Mouse (Mus musculus) layer of hippocampus, adult 9-11 months (tissue): ENCODE data around the gene Ccm2l.

Source experiments
- DNase-seq: peaks from one replicate; pipeline ENCODE4 v3.0.0; 2022

Ccm2l gene

GRCm38 (mm10) chr2:153107046-153107766 is 41.5 kb downstream of the Ccm2l start:
- DNase-seq = no peak

DNA sequence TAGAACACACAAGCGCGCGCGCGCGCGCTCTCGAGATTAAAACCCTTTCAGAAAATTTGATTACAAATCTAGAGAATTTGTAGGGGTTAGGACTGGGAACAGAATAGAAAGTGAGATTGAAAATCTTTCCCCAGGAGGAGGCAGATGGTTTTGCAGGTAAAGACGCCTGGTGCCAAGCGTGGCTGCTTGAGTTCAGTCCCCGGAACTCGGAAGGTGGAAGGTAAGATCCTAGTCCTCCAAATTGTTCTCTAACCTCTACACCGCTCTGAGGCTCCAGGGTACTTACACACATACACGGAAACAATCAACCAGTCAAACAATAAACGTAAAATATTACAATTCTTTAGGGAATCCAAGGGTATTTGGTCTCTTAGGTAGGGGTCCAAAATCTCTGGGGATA is 42.0 kb downstream of the Ccm2l start:
- DNase-seq = no peak

DNA sequence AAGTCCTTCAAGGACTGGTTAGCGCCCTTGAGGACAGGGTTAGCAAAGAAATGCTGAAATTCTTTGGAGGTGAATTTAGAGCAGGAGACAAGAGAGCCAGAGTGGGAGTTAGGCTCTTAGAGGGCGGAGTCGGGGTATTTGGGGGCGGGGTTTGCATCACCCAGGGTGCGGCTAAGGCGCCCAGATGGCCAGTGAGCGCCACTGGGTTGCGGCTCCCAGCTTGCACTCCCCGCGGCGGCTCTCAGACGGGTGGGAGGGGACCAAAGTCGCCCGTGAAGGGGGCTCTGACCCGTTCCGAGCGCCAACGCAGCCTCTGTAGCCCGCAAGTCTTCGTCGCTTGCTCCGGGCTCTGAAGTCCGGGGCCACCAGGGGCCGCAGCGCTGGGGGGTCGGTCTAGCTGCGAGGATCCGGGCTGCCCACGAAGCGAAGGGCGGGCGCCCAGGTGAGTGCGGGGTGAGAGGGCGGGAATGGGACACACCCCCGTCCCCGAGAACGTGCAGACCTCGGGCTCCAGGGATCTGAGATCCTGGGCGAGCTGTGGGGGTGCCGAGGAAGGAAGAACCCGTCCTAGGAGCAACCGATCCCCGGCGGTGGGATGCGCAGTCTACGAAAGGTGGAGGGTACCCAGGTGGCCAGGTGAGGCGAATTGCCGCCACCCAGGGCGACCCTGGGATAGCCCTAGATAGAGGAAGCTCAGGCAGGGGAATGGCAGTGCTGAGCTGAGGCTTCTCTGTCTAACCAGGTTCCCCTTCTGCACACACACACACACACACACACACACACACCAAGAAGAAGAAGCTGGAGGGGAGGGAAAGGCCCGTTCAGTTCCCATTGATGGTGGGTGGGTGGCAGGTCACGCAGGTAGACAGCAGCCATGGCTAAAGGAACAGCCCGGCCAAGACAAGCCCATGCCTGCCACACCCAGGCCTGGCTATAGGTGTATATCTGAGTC is 42.8 kb downstream of the Ccm2l start, which contains the start of gene Hck:
Gene Hck (plus strand): TSS at position 156 of the 952 bp plus-strand sequence.
- peak; percentile 15 for DNase-seq

- DNase-seq = no peak
Observed at GRCm38 (mm10) chr2:153109596-153109995, 43.8 kb downstream of the Ccm2l start.

GRCm38 (mm10) chr2:153111298-153111697 is 45.5 kb downstream of the Ccm2l start:
- DNase-seq = no peak

DNA sequence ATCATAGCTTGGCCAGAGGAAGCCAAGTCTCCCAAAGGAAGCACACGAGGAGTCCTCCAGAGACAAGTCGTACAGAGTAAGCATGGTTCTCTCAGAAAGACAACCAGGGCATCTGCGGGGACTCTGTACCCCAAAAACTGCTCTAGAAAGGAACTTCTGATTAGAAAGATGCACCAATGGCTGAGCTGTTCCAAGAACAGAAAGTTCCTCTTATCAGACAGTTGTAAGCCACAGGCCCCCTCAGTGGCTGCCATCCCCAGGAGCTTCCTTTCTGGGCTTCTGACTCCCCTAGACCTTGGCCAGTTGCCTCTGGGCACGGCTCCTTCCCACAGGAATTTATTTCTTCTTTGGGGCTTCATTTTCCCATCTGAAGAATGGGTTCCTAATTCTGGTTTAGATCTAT is 49.9 kb downstream of the Ccm2l start:
- DNase-seq = peak; percentile 19

DNA sequence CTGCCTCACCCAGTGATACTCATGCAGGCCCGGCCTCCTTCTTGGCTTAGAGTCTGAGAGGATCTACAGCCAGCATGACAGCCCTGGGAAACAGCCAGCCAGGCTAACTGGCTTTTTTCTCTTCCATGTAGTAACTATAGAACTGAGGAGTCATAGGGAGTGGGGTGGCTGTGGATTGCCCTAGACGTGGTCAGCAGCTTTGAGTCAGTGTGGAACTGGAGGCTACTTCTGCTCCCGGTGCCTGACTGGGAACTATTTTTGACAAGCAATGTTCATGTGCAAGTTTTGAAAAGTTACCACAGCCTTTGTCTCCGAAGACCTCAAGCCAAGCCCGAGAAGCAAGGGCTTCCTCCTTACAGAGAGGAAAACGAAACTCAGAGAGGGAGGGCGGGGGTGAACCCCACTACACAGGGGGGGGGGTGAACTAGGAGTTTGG is 51.3 kb downstream of the Ccm2l start:
- DNase-seq = peak; percentile 70

DNA sequence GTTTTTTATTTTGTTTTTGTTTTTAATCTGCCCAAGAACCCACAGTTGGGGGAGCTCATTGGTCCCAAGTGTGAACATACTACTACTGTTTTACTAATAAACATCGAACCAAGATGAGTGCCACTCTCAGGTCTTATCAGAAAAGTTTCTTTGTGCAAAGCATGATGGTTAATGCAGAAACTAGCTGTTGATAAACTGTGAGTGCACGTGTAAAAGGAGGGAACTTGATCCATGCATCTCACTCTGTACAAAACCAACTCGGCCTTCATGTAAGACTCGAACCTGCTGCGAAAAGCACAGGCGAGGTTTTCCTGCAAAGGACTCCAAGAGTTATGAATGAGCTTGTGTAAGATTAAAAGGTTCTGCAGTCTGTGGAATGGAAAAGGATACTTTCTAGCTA is 53.7 kb downstream of the Ccm2l start:
- no peak for DNase-seq

DNA sequence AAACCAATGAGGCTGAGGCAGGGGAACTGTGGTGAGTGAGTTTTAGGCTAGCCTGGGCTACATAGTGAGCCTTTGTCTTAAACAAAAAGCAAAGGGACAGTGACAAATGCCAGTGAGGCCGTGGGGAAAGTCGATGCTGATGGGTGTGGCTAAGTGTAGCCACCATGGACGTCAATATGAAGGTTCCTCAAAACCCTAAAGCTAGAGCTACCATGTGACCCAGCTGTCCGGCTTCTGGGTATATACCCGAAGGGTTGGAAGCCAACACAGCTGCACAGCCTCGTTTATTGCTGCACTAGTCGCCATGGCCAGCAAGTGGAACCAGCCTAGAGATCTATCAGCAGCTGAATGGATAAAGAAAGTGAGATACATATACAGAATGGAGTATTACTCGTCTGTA is 54.4 kb downstream of the Ccm2l start:
- DNase-seq = no peak

DNA sequence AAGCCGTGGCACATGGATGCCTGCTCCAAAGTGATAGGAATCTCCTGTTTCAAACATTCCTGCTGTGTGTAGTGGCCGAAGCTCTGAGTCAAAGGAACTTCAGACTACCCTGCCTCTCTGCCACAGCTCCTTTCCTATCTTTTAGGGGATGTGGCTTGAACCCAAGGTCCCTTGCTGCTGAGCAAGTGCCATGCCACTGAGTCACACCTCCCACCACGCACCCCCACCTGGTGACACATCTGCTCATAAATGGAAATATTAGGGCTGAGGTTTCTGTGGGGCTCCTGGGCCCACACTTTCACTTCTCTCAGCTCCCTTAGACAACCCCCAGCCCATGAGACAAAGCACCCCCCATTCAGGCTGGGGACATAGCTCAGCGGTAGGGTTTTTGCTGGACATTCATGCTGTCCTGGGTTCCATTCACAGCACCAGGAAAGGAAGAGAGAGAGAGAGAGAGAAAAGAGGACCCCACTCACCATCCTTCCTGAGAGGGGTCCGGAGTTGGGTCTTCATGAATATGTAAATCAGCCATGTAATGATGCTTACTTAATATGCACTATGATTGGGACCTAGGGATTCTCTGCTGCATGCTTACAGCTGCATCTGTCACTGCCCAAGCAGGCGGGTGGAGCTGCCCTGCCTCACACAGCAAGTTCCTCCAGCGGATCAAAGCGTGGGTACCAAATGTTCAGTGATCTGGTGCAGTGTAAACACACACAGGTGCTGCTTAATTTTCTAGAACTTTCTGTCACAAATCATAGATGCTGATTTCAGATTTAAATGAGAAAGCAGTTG is 56.3 kb downstream of the Ccm2l start:
- DNase-seq = peak; percentile 16

DNA sequence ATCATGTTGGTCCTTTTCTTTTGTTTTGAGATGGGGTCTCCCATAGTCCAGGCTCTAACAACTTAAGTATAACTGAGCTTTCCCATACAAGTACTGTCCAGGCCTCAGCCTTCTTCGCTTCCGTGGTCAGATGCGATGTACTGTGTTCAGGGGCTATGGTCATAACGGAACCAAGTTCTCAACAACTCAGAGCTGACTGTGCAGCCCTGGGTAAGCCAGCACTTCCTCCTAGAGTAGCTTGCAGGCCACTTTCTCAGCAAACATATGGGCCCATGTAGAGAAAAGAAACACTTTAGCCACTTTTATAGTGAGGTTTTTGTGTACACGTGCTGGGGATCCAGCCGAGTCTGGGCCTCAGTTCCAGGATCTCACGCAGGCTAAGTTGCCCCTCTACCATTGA is 56.9 kb downstream of the Ccm2l start:
- DNase-seq = peak; percentile 19

DNA sequence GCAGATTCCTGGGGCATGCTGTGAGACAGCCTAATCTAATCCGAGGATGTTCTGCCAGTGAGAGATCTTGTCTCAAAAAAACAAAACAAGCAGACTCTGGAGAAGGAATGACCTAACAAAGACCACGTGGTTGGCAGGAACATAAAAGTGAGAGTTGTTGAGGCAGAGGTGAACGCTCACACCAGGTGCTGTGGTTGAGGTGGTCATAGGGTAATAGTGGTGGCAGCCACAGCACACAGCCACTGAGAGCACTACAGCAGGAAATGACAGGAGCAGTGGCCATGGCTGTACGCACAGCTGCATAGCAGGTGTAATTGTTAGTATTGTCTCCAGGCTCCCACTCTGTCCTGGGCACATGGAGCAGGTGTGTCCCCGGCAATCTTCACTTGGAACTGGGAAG is 60.1 kb downstream of the Ccm2l start:
- DNase-seq = no peak

- DNase-seq = no peak
Observed at GRCm38 (mm10) chr2:153131019-153131418, 65.3 kb downstream of the Ccm2l start.
